ENCODE assay signal across 10 mouse cellular contexts in the genomic region with DNA sequence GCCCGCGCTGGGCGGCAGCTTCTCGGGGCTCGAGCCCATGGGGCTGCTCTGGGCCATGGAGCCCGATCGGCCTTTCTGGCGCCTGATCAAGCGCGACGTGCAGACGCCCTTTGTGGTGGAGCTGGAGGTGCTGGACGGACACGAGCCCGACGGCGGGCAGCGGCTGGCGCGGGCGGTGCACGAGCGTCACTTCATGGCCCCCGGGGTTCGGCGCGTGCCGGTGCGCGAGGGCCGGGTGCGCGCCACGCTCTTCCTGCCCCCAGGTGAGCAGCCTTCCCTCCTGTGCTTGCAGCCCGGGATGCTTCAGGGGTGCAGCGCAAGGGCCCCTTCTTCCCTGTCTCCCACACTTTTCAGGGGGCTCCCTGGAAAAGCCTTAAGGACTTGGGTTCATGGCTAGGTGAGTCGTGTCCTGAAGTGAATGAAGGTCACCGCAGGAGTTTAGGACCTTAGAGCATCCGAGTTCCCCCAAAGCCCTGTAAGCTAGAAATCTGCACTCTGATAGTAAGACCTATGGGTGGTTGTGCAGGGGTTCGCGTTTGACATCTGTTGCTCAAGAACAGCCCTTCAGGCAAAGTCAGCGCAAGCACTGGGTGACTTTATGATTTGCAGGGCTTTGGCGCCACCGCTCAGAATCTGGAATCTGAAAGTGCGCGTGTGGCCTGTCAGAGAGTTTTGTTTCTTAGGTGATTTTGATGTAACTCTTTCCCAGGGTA. TPM values are rescaled to one million over a fixed set of nuclear protein-coding genes. Genes with fewer than 3 reads are reported as not detected.
DNase-seq lines count a peak whose midpoint lies in the region; ATAC-seq and TF ChIP-seq lines count a peak whose summit lies in the region.
"Had no signal": no experiment of that assay in that cellular context is flagged by ENCODE, and none has a peak within 500 bp of the region (broad histone marks: within the 10 kb centered on the region; RNA-seq: fewer than 3 reads in every experiment).

No protein-coding gene starts in this region.

- H3K9ac ChIP-seq in limb, embryonic 11.5 days (ENCODE audit: low read length): peak overlapping the region; percentile 18; the same call in 1 of the 2 replicates

- 0 out of 2 replicates have a peak, but pooled peaks have one; percentile 6 for TF ChIP-seq CTCF in cortical plate, adult 2 months (IDR thresholded peaks at IDR 0.05; ENCODE audit: extremely low read depth, insufficient read depth, low read length)

- 3% methylated on average over 35 of the region's 46 CpGs for WGBS in limb, embryonic 11.5 days

- TF ChIP-seq POLR2A in cortical plate, adult 2 months (IDR thresholded peaks at IDR 0.05; ENCODE audit: extremely low read depth, insufficient read depth, low read length): no peak

- intact Hi-C loops in heart, postnatal 14 days (cut with DNase I): loop anchor here (10.0 kb wide), 1 partner anchor 339 kb away; no protein-coding TSS in a partner anchor
- intact Hi-C loops in gastrocnemius, postnatal 36 days (cut with DNase I): no loop called here

- H3K36me3 ChIP-seq in limb, embryonic 11.5 days (ENCODE audit: control insufficient read depth, insufficient read depth, low read length): no peaks in the 10 kb centered on the region

- peaks cover 2% of the 10 kb centered on the region; the same call in 1 of the 2 replicates for H3K4me1 ChIP-seq in cortical plate, adult 2 months (ENCODE audit: control insufficient read depth, insufficient read depth, low read length)
- peaks cover 3% of the 10 kb centered on the region; the same call in 1 of the 2 replicates for H3K4me1 ChIP-seq in limb, embryonic 11.5 days (ENCODE audit: control insufficient read depth, insufficient read depth, low read length)

- H3K9me3 ChIP-seq in limb, embryonic 11.5 days (ENCODE audit: control insufficient read depth, low read length): no peaks in the 10 kb centered on the region

- peak overlapping the region; percentile 51 for H3K4me3 ChIP-seq in cortical plate, adult 2 months (ENCODE audit: insufficient read depth, low read length)
- H3K4me3 ChIP-seq in limb, embryonic 11.5 days (ENCODE audit: low read depth, low read length): peak overlapping the region; percentile 39

- peak; percentile 6 to 28 for DNase-seq in heart, adult 18-20 months
- no peak for DNase-seq in heart, adult 8-10 months (ENCODE audit: low spot score)
- DNase-seq in heart, postnatal 14 days: peak; percentile 16 to 32
- DNase-seq in limb, embryonic 11.5 days (ENCODE audit: low spot score): peak; percentile 59
- peak; percentile 37 for DNase-seq in neural tube, embryonic 10.5 days (ENCODE audit: extremely low spot score, low spot score)
- no peak for DNase-seq in gastrocnemius, postnatal 36 days
- DNase-seq in right cerebral cortex, postnatal 14 days: no peak

- peaks cover 10% of the 10 kb centered on the region for H3K27me3 ChIP-seq in limb, embryonic 11.5 days (ENCODE audit: control insufficient read depth, insufficient read depth, low read length)

- ATAC-seq in limb, embryonic 11.5 days (ENCODE audit: insufficient number of reproducible peaks, low FRiP score, low TSS enrichment, low read depth): no peak

- H3K4me2 ChIP-seq in limb, embryonic 11.5 days (ENCODE audit: low read depth, severe bottlenecking): peak overlapping the region; percentile 67

- H3K27ac ChIP-seq in cortical plate, adult 2 months (ENCODE audit: insufficient read depth, low read length): no peak overlapping the region
- no peak overlapping the region for H3K27ac ChIP-seq in limb, embryonic 11.5 days (replicated peaks; ENCODE audit: low read depth, low read length)

RNA-seq across cellular contexts. Expression of a gene that starts 1.9 kb away (rescaled TPM):
- 1 to 10 TPM in 1 of 2 experiments, under 1 TPM in 1; 0.69 to 1.0 TPM for total RNA-seq in heart, adult 18-20 months (2021)
- total RNA-seq in heart, adult 8-10 months (2022): 1 to 10 TPM in 1 of 4 experiments, under 1 TPM in 3; 0.38 to 1.4 (median 0.95) TPM
- polyA plus RNA-seq in cortical plate, adult 2 months (2012; rRNA removed): 1.3 and 1.9 TPM in 2 replicates
- total RNA-seq in heart, postnatal 14 days (2021): 1 to 10 TPM; 2.1 to 2.8 TPM
- polyA plus RNA-seq in limb, embryonic 11.5 days (2014; fragmentation: Nextera tagmentation; extraction: Ambion mirVana): 0.27 and 0.55 TPM in 2 replicates
- total RNA-seq in gastrocnemius, postnatal 36 days (2021): not detected
- total RNA-seq: MEL had no signal
- polyA plus RNA-seq: large intestine, adult 2 months had no signal

RNA-seq across cellular contexts. Expression of a gene that starts 15.1 kb away (rescaled TPM):
- under 1 TPM in 1 of 2 experiments, not detected in 1; 0.94 TPM for total RNA-seq in heart, adult 18-20 months (2021)
- total RNA-seq in heart, adult 8-10 months (2022): under 1 TPM in 1 of 4 experiments, not detected in 3; 0.81 TPM
- not detected in 2 replicates for polyA plus RNA-seq in cortical plate, adult 2 months (2012; rRNA removed)
- not detected for total RNA-seq in heart, postnatal 14 days (2021)
- not detected in 2 replicates for polyA plus RNA-seq in limb, embryonic 11.5 days (2014; fragmentation: Nextera tagmentation; extraction: Ambion mirVana)
- total RNA-seq in gastrocnemius, postnatal 36 days (2021): not detected
- total RNA-seq: MEL had no signal
- polyA plus RNA-seq: large intestine, adult 2 months had no signal

RNA-seq across cellular contexts. Expression of a gene that starts 15.3 kb away (rescaled TPM):
- under 1 TPM in 1 of 2 experiments, not detected in 1; 0.41 TPM for total RNA-seq in heart, adult 18-20 months (2021)
- not detected for total RNA-seq in heart, adult 8-10 months (2022)
- polyA plus RNA-seq in cortical plate, adult 2 months (2012; rRNA removed): 4.1 and 4.2 TPM in 2 replicates
- total RNA-seq in heart, postnatal 14 days (2021): under 1 TPM in 1 of 2 experiments, not detected in 1; 0.24 TPM
- not detected in 2 replicates for polyA plus RNA-seq in limb, embryonic 11.5 days (2014; fragmentation: Nextera tagmentation; extraction: Ambion mirVana)
- not detected for total RNA-seq in gastrocnemius, postnatal 36 days (2021)
- total RNA-seq: MEL had no signal

RNA-seq across cellular contexts. Expression of a gene that starts 15.7 kb away (rescaled TPM):
- 1 to 10 TPM in 1 of 2 experiments, under 1 TPM in 1; 0.80 to 1.4 TPM for total RNA-seq in heart, adult 18-20 months (2021)
- total RNA-seq in heart, adult 8-10 months (2022): 1 to 10 TPM in 3 of 4 experiments, under 1 TPM in 1; 0.73 to 1.5 (median 1.3) TPM
- polyA plus RNA-seq in cortical plate, adult 2 months (2012; rRNA removed): 1.5 and 1.9 TPM in 2 replicates
- 1 to 10 TPM in 1 of 2 experiments, under 1 TPM in 1; 0.85 to 1.2 TPM for total RNA-seq in heart, postnatal 14 days (2021)
- 0.08 and 0.10 TPM in 2 replicates for polyA plus RNA-seq in limb, embryonic 11.5 days (2014; fragmentation: Nextera tagmentation; extraction: Ambion mirVana)
- total RNA-seq in gastrocnemius, postnatal 36 days (2021): under 1 TPM; 0.10 to 0.15 TPM

RNA-seq across cellular contexts. Expression of a gene that starts 44.5 kb away (rescaled TPM):
- 10 to 100 TPM; 39.0 to 51.3 TPM for total RNA-seq in heart, adult 18-20 months (2021)
- 10 to 100 TPM; 29.0 to 59.1 (median 44.3) TPM for total RNA-seq in heart, adult 8-10 months (2022)
- 15.5 and 16.4 TPM in 2 replicates for polyA plus RNA-seq in cortical plate, adult 2 months (2012; rRNA removed)
- 10 to 100 TPM; 70.0 to 79.3 TPM for total RNA-seq in heart, postnatal 14 days (2021)
- polyA plus RNA-seq in limb, embryonic 11.5 days (2014; fragmentation: Nextera tagmentation; extraction: Ambion mirVana): 31.2 and 38.6 TPM in 2 replicates
- 1 to 10 TPM; 3.8 to 7.4 TPM for total RNA-seq in gastrocnemius, postnatal 36 days (2021)

Comparison
In these comparisons a context has a peak if more than half of its experiments do, and no peak if none do; other contexts are left out.
1. DNase-seq: peak in heart, adult 18-20 months (2 of 2), heart, postnatal 14 days (2 of 2), limb, embryonic 11.5 days (single experiment) and neural tube, embryonic 10.5 days (single experiment); none in heart, adult 8-10 months (single experiment), gastrocnemius, postnatal 36 days (0 of 2) and right cerebral cortex, postnatal 14 days (single experiment).